Mouse (Mus musculus) left cerebral cortex, postnatal 25 days (tissue): Measurements from ENCODE around the gene Rlbp1. TPM values are rescaled to one million over a fixed set of nuclear protein-coding genes. Genes with fewer than 3 reads are reported as not detected.

Source experiments
- DNase-seq, 2 experiments: peaks; one replicate each; pipeline ENCODE4 v3.0.0; 2022; ENCODE audit warnings: low spot score in 2 of 2, mixed read lengths in 1 of 2
- intact Hi-C: fragments of 180-260 bp; cut with DNase I; formaldehyde crosslinking; loops from one replicate; pipeline ENCODE4 v1.15.1; 2025
- total RNA-seq, 2 experiments: library from RNA; stranded (reverse); gene quantifications; 2 replicates each; pipeline ENCODE4 v1.2.3; 2021

Gene Rlbp1
- total RNA-seq, 2 experiments from 2014 or later, result 21.2 to 22.4 TPM

GRCm38 (mm10) chr7:79336362-79336910 is 50.4 kb downstream of the Rlbp1 start:
- peak in 1 of 2 experiments; percentile 83 for DNase-seq
- intact Hi-C loops, result no loop called here

DNA sequence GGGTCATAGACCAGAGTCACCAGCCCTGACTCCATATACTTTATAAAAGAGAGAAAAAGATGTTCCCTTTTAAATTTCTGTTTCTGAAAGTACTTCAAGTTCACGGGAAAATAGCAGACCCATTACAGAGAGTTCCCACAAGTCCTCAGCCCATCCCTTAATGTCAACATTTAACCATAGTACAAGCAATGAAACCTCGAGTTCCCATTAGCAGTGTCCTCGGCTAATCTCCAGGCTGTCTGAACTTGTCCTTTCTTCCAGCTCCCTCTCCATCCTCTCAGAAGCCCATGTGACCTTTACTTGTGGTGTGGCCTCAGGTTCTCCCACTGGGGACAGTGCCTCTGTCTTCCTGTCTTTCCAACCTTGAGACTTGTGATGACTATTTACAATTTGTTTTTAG is 53.4 kb downstream of the Rlbp1 start:
- intact Hi-C loops, result no loop called here
- DNase-seq, result no peak

- intact Hi-C loops, result no loop called here
- DNase-seq, result no peak
These were observed 55.7 kb downstream of the Rlbp1 start for GRCm38 (mm10) chr7:79331197-79331596.

- DNase-seq, result no peak
- intact Hi-C loops, result no loop called here
These were observed 58.1 kb downstream of the Rlbp1 start for GRCm38 (mm10) chr7:79328769-79329168.

Other genes starting within 250 kb of the Rlbp1 start
- 100 to 1,000 TPM; 170 to 197 TPM for gene Mfge8, start 238.0 kb downstream of the Rlbp1 start, total RNA-seq
- 100 to 1,000 TPM; 103 to 120 TPM for gene Abhd2, start 113.8 kb downstream of the Rlbp1 start, total RNA-seq
- gene Fanci, start 4.9 kb upstream of the Rlbp1 start, total RNA-seq, result under 1 TPM; 0.57 to 0.92 TPM
- gene Polg, start 79.3 kb upstream of the Rlbp1 start, total RNA-seq, result 10 to 100 TPM; 75.5 to 87.3 TPM
- gene Rhcg, start 230.6 kb upstream of the Rlbp1 start, total RNA-seq, result 1 to 10 TPM; 2.0 to 2.8 TPM